Mouse (Mus musculus) left cerebral cortex, postnatal 36 days (tissue): ENCODE measurements at regions not wholly inside any gene's neighbourhood (a gene's known extent, or its start where the extent isn't known, plus 50 kb on each side); places are given as distances from the start of the nearest gene placed in this dataset.
A peak's percentile ranks its signal among the peaks of the same experiment; 100 is the strongest.

Experiments used
- DNase-seq, 2 experiments: peaks; one replicate each; pipeline ENCODE4 v3.0.0; 2021 to 2022; ENCODE audit warnings: low spot score in 2 of 2, mixed read lengths in 1 of 2
- intact Hi-C: fragments of 180-260 bp; cut with DNase I; formaldehyde crosslinking; loops from one replicate; pipeline ENCODE4 v1.15.1; 2025

DNA sequence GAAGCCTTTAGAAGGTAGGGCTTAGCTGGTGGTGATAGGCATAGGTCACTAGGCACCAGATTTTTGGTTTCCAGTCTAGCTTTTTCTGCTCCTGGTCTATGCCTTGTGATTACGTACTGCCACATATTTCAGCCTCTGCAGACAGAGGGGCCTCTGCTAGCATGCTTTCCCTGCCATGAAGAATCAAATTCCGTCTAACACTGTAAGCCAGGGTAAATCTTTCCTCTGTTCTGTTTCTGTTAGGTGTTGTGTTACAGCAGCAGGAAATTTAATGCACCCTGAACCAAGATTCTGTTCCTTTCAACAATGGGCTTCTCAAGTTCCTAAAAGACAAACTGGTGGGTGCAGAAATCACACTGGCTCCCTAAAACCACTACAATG lies 508.9 kb downstream of the Insc start:
- intact Hi-C loops = no loop called here
- DNase-seq = no peak

DNA sequence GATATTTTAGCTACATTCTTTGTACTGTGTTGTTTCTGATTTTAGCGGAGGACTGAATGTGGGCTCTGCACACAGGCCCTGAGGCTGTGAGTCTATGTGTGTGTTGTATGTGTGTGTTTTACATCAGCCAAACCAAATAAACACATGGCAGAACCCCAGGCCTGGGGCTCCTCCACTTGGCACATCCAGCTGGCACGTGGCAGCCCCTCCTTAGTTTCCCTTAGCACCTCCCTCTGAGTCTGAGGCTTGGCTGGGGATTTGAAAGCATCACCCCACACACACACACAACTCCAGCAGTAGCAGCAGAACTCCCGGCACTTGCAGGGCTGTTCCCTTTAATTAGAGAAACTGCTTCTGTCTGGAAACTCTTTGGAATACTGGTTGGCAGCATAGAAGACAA lies 515.1 kb downstream of the Insc start:
- DNase-seq = no peak
- intact Hi-C loops = no loop called here

DNA sequence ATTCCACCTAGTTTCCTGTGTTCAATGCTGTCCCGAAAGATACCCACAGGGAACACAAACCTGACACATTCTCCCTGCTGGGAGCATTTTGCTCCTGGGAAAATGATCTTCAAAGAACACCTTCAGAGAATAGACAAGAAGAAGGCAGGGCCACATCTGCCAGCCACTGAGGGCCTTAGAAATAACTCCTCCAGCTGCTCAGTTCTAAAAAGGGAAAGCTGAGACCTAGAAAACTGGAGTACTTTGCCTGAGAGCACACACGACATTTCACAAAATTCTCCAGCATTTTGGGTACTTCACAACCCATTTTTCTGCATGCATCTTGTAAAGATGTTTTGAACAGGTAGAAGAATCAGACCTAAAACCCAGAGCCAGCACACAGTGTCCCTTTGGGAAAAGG lies 519.6 kb downstream of the Insc start:
- intact Hi-C loops = no loop called here
- DNase-seq = peak; percentile 3 to 8

DNA sequence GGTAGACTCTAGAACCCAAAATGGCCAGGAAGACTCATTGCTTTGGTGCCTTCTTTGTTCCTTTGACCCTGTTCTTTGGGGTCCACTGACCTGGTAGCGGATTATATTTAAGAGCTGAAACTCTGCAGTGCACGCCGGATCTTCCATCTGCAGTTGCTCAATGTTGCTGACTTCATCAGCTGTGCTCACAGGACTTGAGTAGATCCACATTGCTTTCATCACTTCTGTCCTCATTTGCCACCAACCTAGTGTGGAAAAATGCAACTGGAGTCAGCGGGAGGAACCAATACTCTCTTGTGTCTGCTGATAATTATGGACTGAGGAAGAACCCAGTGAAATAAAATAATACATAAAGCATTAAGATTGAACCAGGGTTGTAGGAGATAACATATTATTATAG lies 522.6 kb downstream of the Insc start:
- intact Hi-C loops = no loop called here
- no peak for DNase-seq

DNA sequence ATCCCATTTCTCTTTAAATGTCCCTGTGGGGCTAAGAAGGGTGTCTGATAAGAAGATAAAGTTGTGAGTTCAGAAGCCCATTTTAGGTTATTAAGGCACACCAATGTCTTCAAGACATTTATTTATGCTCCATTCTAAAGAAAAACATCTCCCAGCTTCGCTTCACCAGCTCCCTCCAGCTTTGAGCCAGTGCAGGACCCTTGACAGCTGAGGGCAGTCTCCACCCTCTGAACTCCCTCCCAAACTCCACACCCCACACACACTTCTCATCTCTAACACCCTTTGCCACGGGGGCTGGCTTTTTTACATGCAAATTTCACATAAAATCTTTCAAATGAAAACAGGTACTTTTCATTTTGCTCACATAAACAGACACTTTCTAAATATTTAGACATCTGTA lies 527.3 kb downstream of the Insc start:
- intact Hi-C loops = no loop called here
- DNase-seq = no peak

DNA sequence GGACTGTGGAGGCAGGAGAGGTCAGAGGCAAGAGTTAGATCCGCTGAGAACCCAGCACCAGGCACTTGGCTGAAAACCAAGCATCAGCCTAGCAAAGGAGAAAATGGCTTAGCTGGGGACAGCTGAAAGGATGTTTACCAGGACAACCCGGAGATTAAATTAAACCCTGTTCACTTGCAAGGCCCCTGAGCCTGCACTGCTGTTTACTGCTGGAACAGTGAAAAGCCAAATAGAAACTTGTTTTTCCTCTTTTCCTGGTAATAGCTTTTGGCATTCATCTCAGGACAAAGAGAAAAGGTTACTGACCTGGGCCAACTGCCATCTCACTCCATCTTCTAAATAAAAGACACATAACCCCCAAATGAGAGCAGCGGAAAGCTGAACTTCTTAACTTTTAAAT lies 531.3 kb downstream of the Insc start:
- intact Hi-C loops = no loop called here
- DNase-seq = no peak

DNA sequence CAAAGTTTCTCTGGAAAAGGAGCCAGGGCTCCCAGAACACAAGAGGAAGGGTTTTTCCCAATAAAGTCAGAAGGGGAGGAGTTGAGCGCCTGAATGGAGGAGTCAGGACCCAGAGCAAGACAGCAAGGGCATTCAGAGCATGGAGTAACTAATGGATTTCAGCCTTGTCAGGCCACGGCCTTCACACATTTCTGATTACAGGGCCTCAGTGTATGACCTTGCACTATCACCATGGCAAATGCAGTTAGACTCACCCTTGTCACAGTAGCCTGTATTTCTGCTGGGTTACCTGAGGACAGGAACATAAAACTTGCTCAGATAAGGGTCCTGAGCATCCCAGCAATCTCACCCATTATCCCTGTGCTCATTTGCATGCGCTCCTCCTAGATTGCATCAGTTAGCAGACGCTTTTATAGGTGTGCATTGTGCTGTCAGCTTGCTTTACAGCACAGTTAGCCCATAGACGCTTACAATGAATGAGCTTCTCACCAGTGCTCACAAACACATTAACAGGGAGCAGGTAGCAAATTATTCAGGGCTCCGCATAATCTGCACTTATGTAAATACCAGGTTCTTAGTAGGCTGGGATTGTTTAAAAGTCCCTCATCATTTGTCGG lies 547.4 kb downstream of the Insc start:
- intact Hi-C loops = no loop called here

DNA sequence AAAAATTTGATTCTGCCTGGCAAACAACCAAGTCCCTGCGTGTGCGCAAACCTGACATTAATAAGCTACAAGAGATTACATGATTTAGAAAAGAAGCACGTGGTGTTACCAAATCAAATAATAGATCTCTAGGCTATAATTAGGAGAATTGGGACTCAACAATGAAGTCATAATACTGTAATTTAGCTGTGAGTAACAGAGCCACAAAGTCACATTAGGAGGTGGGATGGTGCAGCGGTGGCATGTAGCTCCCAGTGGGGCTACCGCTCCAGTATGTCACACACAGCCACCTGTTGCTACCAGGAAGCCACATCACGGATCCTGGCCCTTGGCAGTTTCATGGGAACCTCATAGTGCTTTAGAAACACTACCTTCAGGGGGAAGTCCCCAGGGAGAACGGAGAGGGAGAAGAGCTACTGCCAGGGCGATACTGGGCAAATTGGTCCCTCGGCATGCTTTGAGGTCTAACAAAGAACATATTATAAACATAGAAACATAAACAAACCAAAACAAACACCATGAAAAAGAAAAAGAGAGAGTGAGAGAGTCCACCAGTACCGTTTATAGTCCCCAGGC lies 551.2 kb downstream of the Insc start:
- intact Hi-C loops = no loop called here
- DNase-seq = no peak

More for the DNA sequence above, 547.4 kb downstream of the Insc start:
- no peak for DNase-seq

DNA sequence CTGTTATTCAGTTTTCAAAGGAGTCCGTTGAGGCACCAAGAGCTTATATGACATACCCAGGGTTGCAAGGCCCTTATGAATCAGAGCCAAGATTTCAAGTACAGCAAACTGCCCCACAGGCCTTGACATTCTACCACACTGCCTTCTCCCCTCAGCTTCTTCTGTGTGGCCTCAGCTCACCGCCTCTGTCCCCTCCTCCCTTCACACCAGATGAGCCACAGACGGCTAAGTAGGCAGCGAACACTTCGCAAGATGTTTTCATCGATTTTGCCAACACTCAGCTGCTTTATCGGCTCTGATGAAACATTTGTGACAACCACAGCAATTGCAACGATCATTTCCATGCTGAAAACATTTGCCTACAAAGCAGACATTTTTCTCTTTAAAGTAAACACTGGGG lies 556.7 kb downstream of the Insc start:
- intact Hi-C loops = no loop called here
- DNase-seq = peak in 1 of 2 experiments; percentile 5

DNA sequence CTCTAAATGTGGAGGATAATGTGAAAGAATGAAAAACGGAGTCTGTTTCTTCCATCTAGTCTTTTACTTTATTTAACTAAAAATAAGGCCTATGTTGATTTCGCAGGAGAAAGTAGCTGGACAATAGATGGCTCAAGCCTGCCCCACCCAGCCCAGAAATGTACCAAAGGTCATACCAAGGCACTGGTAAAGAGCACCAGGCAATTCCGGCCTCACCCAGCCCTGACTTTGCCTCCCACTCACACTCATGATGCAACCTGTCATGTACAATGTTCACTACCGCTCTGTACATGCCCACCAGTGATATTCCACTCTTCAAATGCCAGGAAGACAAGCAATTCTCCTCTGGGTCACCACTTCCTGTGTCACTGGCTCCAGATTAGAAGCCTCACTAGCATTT lies 564.9 kb downstream of the Insc start:
- intact Hi-C loops = no loop called here
- DNase-seq = no peak

DNA sequence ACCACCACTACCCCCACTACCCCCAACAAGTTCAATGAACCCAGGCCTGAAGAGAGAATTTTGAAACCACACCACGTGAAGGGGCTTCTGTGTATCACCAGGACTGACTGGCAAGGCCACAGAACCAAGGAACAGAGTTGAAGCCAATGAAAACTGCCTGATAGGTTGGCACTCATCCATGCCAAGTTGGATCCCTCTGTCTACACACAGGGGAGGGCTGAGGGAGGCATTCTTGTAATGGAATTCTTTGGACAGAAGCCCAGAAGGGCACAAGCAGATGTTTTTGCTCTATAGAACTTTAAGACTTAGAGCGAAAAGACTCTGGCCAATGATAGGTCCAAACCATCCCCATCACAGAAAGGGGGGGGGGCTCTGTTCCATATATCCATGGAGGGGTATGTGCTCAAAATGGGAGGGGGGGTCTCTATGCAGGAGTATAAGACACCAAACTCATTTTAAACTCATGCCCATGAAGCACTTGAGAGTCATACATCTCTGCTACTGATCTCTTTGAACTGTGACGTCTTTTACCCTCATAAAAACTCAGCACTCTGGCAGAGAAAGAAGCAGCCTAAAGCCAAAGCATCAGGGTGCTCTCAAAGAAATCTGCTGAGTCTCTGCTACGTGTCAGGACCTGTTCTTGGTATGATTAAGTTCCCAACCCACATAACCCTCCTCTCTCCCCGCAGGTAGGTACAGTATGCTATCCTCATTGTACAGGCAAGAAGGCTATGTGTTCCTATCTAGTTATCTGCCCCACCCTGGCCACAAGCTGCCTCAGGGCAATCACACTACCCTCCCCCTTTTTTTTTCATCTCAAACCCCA lies 567.1 kb downstream of the Insc start:
- intact Hi-C loops = no loop called here
- DNase-seq = no peak

DNA sequence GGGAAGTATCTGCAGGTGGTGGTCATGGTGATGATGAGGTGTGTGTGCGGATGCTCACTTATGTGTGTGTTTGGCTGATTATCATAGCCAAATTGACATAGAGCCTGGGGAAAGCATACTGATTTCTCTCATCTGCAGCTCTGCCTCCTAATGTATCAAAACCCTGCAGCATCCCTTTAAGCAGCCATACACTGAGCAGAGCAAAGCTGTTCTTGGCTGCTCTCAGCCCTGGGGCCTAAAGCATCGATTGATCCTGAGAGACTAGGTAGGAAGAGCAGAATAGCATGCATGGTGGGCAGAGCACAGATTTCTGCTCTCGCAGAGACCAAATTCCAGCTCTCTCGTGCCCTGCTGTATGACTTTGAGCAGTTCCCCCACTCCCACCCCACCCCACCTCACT lies 576.0 kb downstream of the Insc start:
- intact Hi-C loops = no loop called here
- no peak for DNase-seq

DNA sequence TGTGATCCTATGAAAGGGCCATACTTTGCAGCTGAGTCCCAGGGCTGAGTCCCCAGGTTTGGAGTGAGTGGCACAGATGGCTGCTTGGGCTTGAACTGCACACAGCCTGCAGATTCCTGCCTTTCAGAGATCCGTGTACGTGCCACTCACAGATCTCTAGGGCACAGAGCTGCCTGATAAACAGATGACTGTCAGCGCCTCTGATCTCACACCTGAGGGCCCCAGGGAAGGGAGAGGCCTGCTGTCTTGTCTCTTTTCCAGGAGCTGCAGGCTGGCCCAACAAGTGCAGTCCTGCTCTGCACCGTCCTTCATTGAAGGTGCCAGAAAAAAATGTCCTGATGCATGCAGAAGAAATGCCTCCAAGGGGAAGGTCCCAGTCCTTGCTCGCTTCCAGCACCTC lies 579.5 kb downstream of the Insc start:
- no peak for DNase-seq
- intact Hi-C loops = loop anchor here (10.0 kb wide), 1 partner anchor 78 kb away; no protein-coding TSS in a partner anchor

DNA sequence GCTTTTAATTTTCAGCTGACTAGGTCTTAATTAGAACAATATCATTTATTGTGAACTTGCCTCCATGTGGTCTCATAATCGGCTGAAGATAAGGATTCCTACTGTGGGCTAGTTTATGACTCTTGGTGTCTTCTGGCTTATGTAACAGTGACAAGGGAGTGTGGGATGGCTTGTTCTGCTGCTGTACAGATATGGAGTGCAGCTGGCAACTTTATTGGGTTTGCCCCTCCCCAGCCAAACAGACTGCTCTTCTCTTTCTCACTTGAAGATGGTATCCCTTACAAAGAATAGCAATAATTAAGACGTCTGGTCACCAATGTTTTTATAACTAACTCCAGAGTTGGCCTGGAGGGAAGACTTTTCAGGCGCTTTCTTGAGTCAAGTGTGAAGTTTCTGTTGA lies 584.8 kb downstream of the Insc start:
- intact Hi-C loops = loop anchor here (10.0 kb wide), 1 partner anchor 83 kb away; no protein-coding TSS in a partner anchor
- DNase-seq = no peak

DNA sequence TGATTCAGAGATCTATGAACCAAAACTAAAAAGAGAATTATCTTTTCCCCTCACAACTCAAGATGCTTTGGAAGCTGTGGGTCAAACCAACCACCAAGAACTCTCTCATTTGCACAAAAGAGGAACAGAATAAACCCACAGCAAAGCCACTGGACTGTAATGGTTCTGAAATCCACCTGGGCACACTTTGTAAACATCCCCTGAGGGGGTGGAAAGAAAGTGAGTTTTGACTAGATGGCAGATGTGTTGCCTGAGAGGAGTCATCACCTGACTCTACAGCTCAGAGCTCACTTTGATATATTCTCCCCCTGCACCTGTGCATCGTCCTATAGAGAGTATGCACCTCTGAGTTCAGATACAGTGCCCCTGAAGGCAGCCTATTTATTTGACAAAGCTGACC lies 588.2 kb downstream of the Insc start:
- intact Hi-C loops = no loop called here
- no peak for DNase-seq

DNA sequence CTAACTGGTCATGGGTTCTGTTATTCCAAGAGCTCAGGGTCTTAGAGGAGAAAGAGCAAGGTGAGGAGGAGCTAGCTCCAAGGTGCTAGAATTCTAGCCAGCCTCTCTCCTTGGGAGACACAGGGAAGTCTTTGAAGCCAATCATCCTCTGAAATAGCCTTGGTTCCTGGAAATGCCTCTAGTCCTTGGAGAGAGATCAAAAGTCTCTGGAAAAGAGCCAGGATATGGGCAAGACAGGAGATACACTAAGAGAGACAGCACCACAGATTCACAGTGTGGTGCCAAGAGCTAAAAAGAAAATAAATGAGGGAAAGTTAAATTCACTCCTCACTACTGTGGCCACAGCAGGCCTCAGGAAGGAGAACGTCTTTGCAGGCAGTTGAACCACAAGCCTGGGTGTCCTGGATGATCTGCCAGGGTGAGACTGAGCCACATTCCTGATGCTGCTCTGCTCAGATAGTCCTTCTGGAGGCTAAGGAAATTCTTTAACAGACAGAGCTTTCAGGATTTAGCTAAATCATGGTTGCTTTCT lies 589.6 kb downstream of the Insc start:
- intact Hi-C loops = no loop called here
- no peak for DNase-seq

DNA sequence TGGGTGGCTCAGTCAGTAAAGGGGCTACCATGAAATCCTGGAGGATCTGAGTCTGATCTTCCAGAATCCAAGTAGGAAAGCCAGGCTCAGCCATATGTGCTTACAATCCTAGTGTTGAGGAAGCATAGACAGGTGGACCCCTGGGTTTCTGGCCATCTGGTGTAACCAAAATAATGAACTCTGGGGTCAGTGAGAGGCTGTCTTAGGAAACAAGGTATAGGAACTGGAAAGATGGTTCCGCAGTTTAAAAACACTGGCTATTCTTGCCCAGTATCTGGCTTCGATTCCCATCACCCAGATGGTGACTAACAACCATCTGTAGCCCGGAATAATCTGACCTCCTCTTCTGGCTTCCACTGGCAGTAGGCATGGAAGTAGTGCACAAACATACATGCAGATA lies 591.6 kb downstream of the Insc start:
- intact Hi-C loops = no loop called here
- DNase-seq = no peak

DNA sequence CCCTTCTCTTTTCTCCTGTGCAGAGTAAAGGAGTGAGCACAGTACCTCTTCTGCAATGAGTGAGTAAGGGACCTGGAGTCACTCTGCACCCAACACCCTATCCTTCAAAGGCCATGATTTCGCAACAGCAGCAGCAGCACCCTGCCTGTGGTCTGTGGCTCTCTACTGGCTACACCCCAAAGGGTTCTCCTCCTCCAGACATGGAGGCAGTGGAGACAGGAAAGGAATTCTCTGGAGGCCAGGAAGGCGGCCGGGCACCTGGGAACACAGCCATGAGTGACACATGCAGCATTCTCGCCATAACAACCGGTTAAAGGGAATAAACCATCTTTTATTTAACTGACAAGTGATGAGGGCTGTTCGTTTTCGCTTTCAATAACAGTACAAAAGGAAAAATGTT lies 596.7 kb downstream of the Insc start:
- peak in 1 of 2 experiments; percentile 6 for DNase-seq
- intact Hi-C loops = no loop called here

DNA sequence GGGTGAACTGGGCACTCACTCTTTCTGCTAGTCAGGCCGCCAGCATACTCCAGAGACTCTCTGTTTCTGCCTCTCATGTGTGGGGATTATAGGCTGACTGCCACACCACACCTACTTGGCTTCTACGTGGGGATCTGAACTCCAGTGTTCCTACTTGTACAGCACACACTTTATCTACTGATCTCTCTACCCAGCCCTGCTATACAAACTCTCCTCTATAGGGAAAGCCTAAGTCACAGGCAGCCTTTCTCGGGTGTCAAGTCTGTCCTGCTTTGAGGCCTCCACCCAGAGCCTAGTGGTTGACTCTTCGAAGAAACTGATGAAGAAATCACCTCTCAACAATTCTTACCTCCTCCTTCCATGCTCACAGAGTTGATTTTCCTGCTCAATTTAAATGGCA lies 597.5 kb downstream of the Insc start:
- no peak for DNase-seq
- intact Hi-C loops = no loop called here

DNA sequence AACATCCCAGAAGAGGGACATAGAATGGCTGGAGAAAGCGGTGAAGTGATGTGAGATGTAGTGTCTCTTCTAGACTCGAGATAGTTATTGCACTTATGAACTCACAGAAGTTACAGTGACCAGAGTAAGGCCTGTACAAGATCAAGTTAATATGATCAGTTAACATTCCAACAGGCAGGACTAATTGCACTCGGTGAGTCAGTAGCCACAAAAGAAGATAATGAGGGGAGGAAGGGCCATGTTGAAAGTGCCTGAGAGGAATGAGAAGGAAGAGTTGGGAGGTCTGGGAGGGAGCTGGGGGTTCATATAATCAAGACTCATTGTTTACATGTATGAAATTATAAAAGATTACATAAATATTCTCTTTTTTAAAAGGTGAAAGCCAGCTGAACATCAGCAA lies 602.3 kb downstream of the Insc start:
- intact Hi-C loops = no loop called here
- no peak for DNase-seq

DNA sequence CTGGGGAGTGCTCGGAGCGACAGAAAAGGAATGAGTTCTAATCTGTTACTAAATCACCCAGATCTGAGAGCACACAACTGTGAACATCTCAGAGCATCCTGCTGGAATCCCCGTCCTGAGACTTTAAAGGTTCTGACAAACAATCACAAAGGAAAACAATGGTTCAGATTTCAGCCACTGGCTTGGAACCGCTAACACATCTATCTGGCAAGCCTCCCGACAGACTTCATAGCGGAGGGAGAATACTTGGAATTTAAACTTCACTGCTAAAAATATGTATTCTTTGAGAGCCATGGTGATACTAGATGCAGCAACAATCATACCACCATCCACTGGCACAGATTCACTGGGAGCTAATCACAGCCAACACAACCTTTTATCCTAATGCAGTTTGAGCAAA lies 615.2 kb downstream of the Insc start:
- no peak for DNase-seq
- intact Hi-C loops = no loop called here
